Mouse (Mus musculus): ENCODE data around the gene Rpn2.

DNA sequence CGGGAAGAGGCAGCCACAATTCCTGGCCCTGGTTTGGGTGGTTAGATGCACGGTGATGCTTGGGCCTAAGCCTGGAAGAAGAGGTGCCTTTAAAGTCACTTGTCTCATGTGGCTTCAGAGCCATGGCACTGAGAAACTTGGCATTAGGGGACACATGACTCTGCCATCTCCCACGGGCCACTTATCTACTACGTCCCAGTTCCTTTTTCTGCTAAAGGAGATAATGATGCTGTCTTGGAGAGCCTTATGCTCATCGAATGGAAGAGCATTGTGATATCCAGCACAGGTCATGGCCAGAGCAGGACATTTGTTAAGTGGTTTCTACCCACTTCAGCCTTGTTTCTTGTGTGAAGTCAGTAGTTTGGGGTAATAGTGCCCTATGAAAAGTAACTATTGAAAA, 10.2 kb downstream of the Rpn2 start:
- TF ChIP-seq ZC3H11A (IDR thresholded peaks at IDR 0.05; ENCODE audit: borderline replicate concordance, low read depth, low read length) (no peak), MAFK (IDR thresholded peaks at IDR 0.05; ENCODE audit: insufficient read depth, low read depth, low read length) (no peak), HCFC1 (IDR thresholded peaks at IDR 0.05; ENCODE audit: borderline replicate concordance, insufficient read depth, low read length) (no peak), ZNF384 (IDR thresholded peaks at IDR 0.05; ENCODE audit: low read depth, low read length) (no peak), CHD2 (IDR thresholded peaks at IDR 0.05; ENCODE audit: low read depth, low read length) (no peak)
